Mouse (Mus musculus) stomach, embryonic 14.5 days (tissue): ENCODE data around the gene Unk. TPM values are rescaled to one million over a fixed set of nuclear protein-coding genes. Genes with fewer than 3 reads are reported as not detected.

Experiments
- ATAC-seq: fragments of 200-750 bp; cut with Nextera tagmentation; 2 replicates; pipeline ENCODE4 v1.8.0; 2017; ENCODE audit warnings: low read depth, moderate TSS enrichment; ENCODE audit not compliant: insufficient number of reproducible peaks, insufficient read depth, low FRiP score
- H3K27ac ChIP-seq: fragments of 300-500 bp; sonication (generic); 2 replicates; pipeline ENCODE4 v1.5.1; 2014; ENCODE audit warnings: mild to moderate bottlenecking, low read length, moderate library complexity, mixed read lengths
- H3K27me3 ChIP-seq: fragments of 300-500 bp; sonication (generic); 2 replicates; pipeline ENCODE4 v1.6.1; 2014; ENCODE audit warnings: low read length, control low read depth, mixed read lengths; ENCODE audit not compliant: control insufficient read depth, insufficient read depth
- H3K36me3 ChIP-seq: fragments of 300-500 bp; sonication (generic); 2 replicates; pipeline ENCODE4 v1.6.1; 2014; ENCODE audit warnings: mild to moderate bottlenecking, control low read depth, low read length, moderate library complexity, mixed read lengths; ENCODE audit not compliant: control insufficient read depth, insufficient read depth
- H3K4me1 ChIP-seq: fragments of 300-500 bp; sonication (generic); 2 replicates; pipeline ENCODE4 v1.6.1; 2014; ENCODE audit warnings: low read length, control low read depth, mixed read lengths; ENCODE audit not compliant: control insufficient read depth, insufficient read depth
- H3K4me2 ChIP-seq: fragments of 300-500 bp; sonication (generic); replicated peaks from 2 replicates; pipeline ENCODE4 v1.6.1; 2014; ENCODE audit warnings: low read depth, low read length, control low read depth
- H3K4me3 ChIP-seq: fragments of 300-500 bp; sonication (generic); 2 replicates; pipeline ENCODE4 v1.5.1; 2014; ENCODE audit warnings: low read depth, low read length, control low read depth
- H3K9ac ChIP-seq: fragments of 300-500 bp; sonication (generic); replicated peaks from 2 replicates; pipeline ENCODE4 v1.6.1; 2014; ENCODE audit warnings: low read depth, mild to moderate bottlenecking, control low read depth, low read length, moderate library complexity, mixed read lengths
- H3K9me3 ChIP-seq: fragments of 300-500 bp; sonication (generic); 2 replicates; pipeline ENCODE4 v1.6.1; 2016; ENCODE audit warnings: low read depth, low read length, control low read depth; ENCODE audit not compliant: control insufficient read depth
- WGBS: fragments of 180-500 bp; shearing (Covaris S2); extraction: QIAGEN DNeasy Blood & Tissue Kit; methylation state at CpG from one replicate; pipeline ENCODE4 v1.1.7; 2014; 5-methylcytosine and 5-hydroxymethylcytosine counted together
- polyA plus RNA-seq: library from polyadenylated mRNA; unstranded; fragments of >200 nt; fragmentation: Nextera tagmentation; extraction: Ambion mirVana; gene quantifications from 2 replicates; pipeline ENCODE4 v1.2.1, GENCODE M21; 2014

The Unk gene
- 29.2 and 31.6 TPM in 2 replicates for polyA plus RNA-seq

- Histone ChIP-seq H3K27me3 (no peaks in the 10 kb centered on the region), H3K4me2 (peak within 1 kb of the TSS; percentile 78), H3K27ac (peak within 1 kb of the TSS; percentile 99), H3K4me1 (peaks cover 4% of the 10 kb centered on the region; the same call in 1 of the 2 replicates), H3K9ac (peak within 1 kb of the TSS; percentile 74), H3K9me3 (no peaks in the 10 kb centered on the region), H3K36me3 (0 out of 2 replicates have a peak, but pooled peaks cover 4% of the 10 kb centered on the region), H3K4me3 (peak within 1 kb of the TSS; percentile 46)
- ATAC-seq = peak; percentile 94
- under 1% methylated on average over 65 of the region's 67 CpGs for WGBS
These were observed at the start of gene Unk for GRCm38 (mm10) chr11:116030088-116030897. Unk (plus strand) TSS chr11:116030322.

GRCm38 (mm10) chr11:115982472-115982871 lies 47.6 kb upstream of the Unk start:
- no peak overlapping the region for H3K4me3 ChIP-seq
- no peaks in the 10 kb centered on the region for H3K27me3 ChIP-seq
- no peak overlapping the region for H3K4me2 ChIP-seq
- no peaks in the 10 kb centered on the region for H3K9me3 ChIP-seq
- H3K4me1 ChIP-seq = no peaks in the 10 kb centered on the region
- no peak for ATAC-seq
- no peaks in the 10 kb centered on the region for H3K36me3 ChIP-seq
- H3K9ac ChIP-seq = no peak overlapping the region
- 85% methylated on average over 15 of the region's 15 CpGs for WGBS
- H3K27ac ChIP-seq = no peak overlapping the region

GRCm38 (mm10) chr11:115983291-115983690 lies 46.8 kb upstream of the Unk start:
- Histone ChIP-seq H3K9ac (no peak overlapping the region), H3K36me3 (no peaks in the 10 kb centered on the region), H3K27ac (no peak overlapping the region), H3K4me2 (no peak overlapping the region), H3K4me3 (no peak overlapping the region), H3K4me1 (no peaks in the 10 kb centered on the region), H3K27me3 (no peaks in the 10 kb centered on the region), H3K9me3 (no peaks in the 10 kb centered on the region)
- 68% methylated on average over 8 of the region's 8 CpGs for WGBS
- no peak for ATAC-seq

GRCm38 (mm10) chr11:115989686-115990085 lies 40.4 kb upstream of the Unk start:
- WGBS = 35% methylated on average over 15 of the region's 15 CpGs
- ATAC-seq = no peak; the same call in 1 of the 2 replicates

GRCm38 (mm10) chr11:115992098-115992497 lies 38.0 kb upstream of the Unk start:
- Histone ChIP-seq H3K36me3 (no peaks in the 10 kb centered on the region), H3K4me1 (no peaks in the 10 kb centered on the region), H3K27ac (no peak overlapping the region), H3K9ac (no peak overlapping the region), H3K4me2 (no peak overlapping the region), H3K9me3 (no peaks in the 10 kb centered on the region), H3K4me3 (no peak overlapping the region), H3K27me3 (no peaks in the 10 kb centered on the region)
- ATAC-seq = no peak
- WGBS = 63% methylated on average over 4 of the region's 4 CpGs

More at GRCm38 (mm10) chr11:115989686-115990085, 40.4 kb upstream of the Unk start:
- Histone ChIP-seq H3K27ac (no peak overlapping the region), H3K9ac (no peak overlapping the region), H3K27me3 (no peaks in the 10 kb centered on the region), H3K9me3 (no peaks in the 10 kb centered on the region), H3K4me3 (no peak overlapping the region), H3K4me2 (no peak overlapping the region; the same call in 1 of the 2 replicates), H3K4me1 (no peaks in the 10 kb centered on the region), H3K36me3 (no peaks in the 10 kb centered on the region)

GRCm38 (mm10) chr11:115995256-115995655 lies 34.9 kb upstream of the Unk start:
- 89% methylated on average over 3 of the region's 3 CpGs for WGBS
- Histone ChIP-seq H3K9me3 (no peaks in the 10 kb centered on the region), H3K27me3 (no peaks in the 10 kb centered on the region), H3K4me2 (no peak overlapping the region), H3K4me1 (no peaks in the 10 kb centered on the region), H3K27ac (no peak overlapping the region), H3K4me3 (no peak overlapping the region), H3K36me3 (no peaks in the 10 kb centered on the region), H3K9ac (no peak overlapping the region)
- no peak for ATAC-seq

GRCm38 (mm10) chr11:115997047-115997446 lies 33.1 kb upstream of the Unk start:
- WGBS = 77% methylated on average over 4 of the region's 4 CpGs
- Histone ChIP-seq H3K9me3 (no peaks in the 10 kb centered on the region), H3K4me1 (no peaks in the 10 kb centered on the region), H3K27me3 (no peaks in the 10 kb centered on the region), H3K9ac (no peak overlapping the region), H3K4me3 (no peak overlapping the region), H3K4me2 (no peak overlapping the region), H3K27ac (no peak overlapping the region), H3K36me3 (no peaks in the 10 kb centered on the region)
- ATAC-seq = no peak

GRCm38 (mm10) chr11:115997662-115998061 lies 32.5 kb upstream of the Unk start:
- ATAC-seq = no peak
- WGBS = 59% methylated on average over 5 of the region's 5 CpGs
- no peak overlapping the region for H3K4me3 ChIP-seq

More at GRCm38 (mm10) chr11:115997662-115998061, 32.5 kb upstream of the Unk start:
- Histone ChIP-seq H3K36me3 (no peaks in the 10 kb centered on the region), H3K27ac (no peak overlapping the region), H3K9ac (no peak overlapping the region), H3K4me2 (no peak overlapping the region), H3K9me3 (no peaks in the 10 kb centered on the region), H3K4me1 (no peaks in the 10 kb centered on the region), H3K27me3 (no peaks in the 10 kb centered on the region)
